Mouse (Mus musculus) limb, embryonic 11.5 days (tissue): Measurements from ENCODE around the gene Vnn1. TPM values are rescaled to one million over a fixed set of nuclear protein-coding genes. Genes with fewer than 3 reads are reported as not detected.
A peak's percentile ranks its signal among the peaks of the same experiment; 100 is the strongest.

Experiments
- ATAC-seq: fragments of 200-750 bp; cut with Nextera tagmentation; 2 replicates; pipeline ENCODE4 v1.8.0; 2017; ENCODE audit warnings: low read depth; ENCODE audit not compliant: insufficient number of reproducible peaks, low FRiP score, low TSS enrichment
- DNase-seq: peaks from one replicate; pipeline ENCODE4 v3.0.0-alpha.2; 2015; ENCODE audit warnings: low spot score
- H3K27ac ChIP-seq: fragments of 300-500 bp; sonication (generic); replicated peaks from 2 replicates; pipeline ENCODE4 v1.5.1; 2014; ENCODE audit warnings: low read depth, mild to moderate bottlenecking, low read length
- H3K27me3 ChIP-seq: fragments of 300-500 bp; sonication (generic); 2 replicates; pipeline ENCODE4 v1.6.1; 2014; ENCODE audit warnings: mild to moderate bottlenecking, low read length, mixed read lengths; ENCODE audit not compliant: control insufficient read depth, insufficient read depth
- H3K36me3 ChIP-seq: fragments of 300-500 bp; sonication (generic); 2 replicates; pipeline ENCODE4 v1.6.1; 2014; ENCODE audit warnings: mild to moderate bottlenecking, low read length, moderate library complexity, mixed read lengths; ENCODE audit not compliant: control insufficient read depth, insufficient read depth
- H3K4me1 ChIP-seq: fragments of 300-500 bp; sonication (generic); 2 replicates; pipeline ENCODE4 v1.6.1; 2014; ENCODE audit warnings: low read length, mixed read lengths; ENCODE audit not compliant: control insufficient read depth, insufficient read depth
- H3K4me2 ChIP-seq: fragments of 300-500 bp; sonication (generic); 2 replicates; pipeline ENCODE4 v1.6.1; 2014; ENCODE audit warnings: low read depth, mild to moderate bottlenecking, moderate library complexity; ENCODE audit not compliant: severe bottlenecking
- H3K4me3 ChIP-seq: fragments of 300-500 bp; sonication (generic); 2 replicates; pipeline ENCODE4 v1.5.1; 2014; ENCODE audit warnings: low read depth, low read length
- H3K9ac ChIP-seq: fragments of 300-500 bp; sonication (generic); 2 replicates; pipeline ENCODE4 v1.6.1; 2014; ENCODE audit warnings: mild to moderate bottlenecking, low read length
- H3K9me3 ChIP-seq: fragments of 300-500 bp; sonication (generic); 2 replicates; pipeline ENCODE4 v1.6.1; 2016; ENCODE audit warnings: low read length; ENCODE audit not compliant: control insufficient read depth
- WGBS: fragments of 180-500 bp; shearing (Covaris S2); extraction: QIAGEN DNeasy Blood & Tissue Kit; methylation state at CpG from one replicate; pipeline ENCODE4 v1.1.7; 2014; 5-methylcytosine and 5-hydroxymethylcytosine counted together
- polyA plus RNA-seq: library from polyadenylated mRNA; unstranded; fragments of >200 nt; fragmentation: Nextera tagmentation; extraction: Ambion mirVana; gene quantifications from 2 replicates; pipeline ENCODE4 v1.2.1, GENCODE M21; 2014

The Vnn1 gene
- polyA plus RNA-seq, 1 experiment from 2014 or later = 0.37 TPM

- 75% methylated on average over 7 of the region's 7 CpGs for WGBS
Measured at GRCm38 (mm10) chr10:23895376-23895775, 888 bp downstream of the Vnn1 start.

GRCm38 (mm10) chr10:23901119-23901518 lies 6.6 kb downstream of the Vnn1 start:
- no peak overlapping the region for H3K9ac ChIP-seq
- WGBS = 92% methylated on average over 3 of the region's 3 CpGs
- H3K36me3 ChIP-seq = no peaks in the 10 kb centered on the region
- DNase-seq (no peak), ATAC-seq (no peak)
- no peak overlapping the region for H3K4me3 ChIP-seq
- H3K9me3 ChIP-seq = no peaks in the 10 kb centered on the region
- no peak overlapping the region for H3K4me2 ChIP-seq
- H3K27me3 ChIP-seq = no peaks in the 10 kb centered on the region
- H3K27ac ChIP-seq = no peak overlapping the region
- H3K4me1 ChIP-seq = no peaks in the 10 kb centered on the region

More at GRCm38 (mm10) chr10:23895376-23895775, 888 bp downstream of the Vnn1 start:
- Histone ChIP-seq H3K4me1 (no peaks in the 10 kb centered on the region), H3K36me3 (no peaks in the 10 kb centered on the region), H3K27me3 (no peaks in the 10 kb centered on the region), H3K9ac (no peak overlapping the region), H3K9me3 (no peaks in the 10 kb centered on the region), H3K4me3 (no peak overlapping the region), H3K4me2 (peak overlapping the region; percentile 47; the same call in 1 of the 2 replicates), H3K27ac (no peak overlapping the region)
- DNase-seq (no peak), ATAC-seq (no peak)

DNA sequence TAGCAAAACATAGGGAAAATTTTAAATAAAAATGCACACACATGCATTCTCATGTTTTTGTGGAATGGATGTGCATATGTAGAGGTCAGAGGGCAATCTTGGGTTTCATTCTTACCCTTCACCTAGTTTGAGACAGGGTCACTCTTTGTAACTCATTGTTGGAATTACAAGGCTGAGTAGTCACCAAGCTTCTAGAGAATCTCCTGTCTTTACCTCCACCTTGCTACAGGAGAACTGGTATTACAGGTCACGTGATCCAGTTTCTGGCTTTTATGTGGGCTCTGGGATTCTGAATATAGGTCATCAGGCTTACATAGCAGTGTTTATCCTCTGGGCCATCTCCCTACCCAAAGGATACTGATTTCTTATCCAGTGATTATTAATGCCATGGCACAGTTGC lies 11.2 kb downstream of the Vnn1 start:
- no peaks in the 10 kb centered on the region for H3K36me3 ChIP-seq
- 94% methylated on average over 1 of the region's 1 CpGs for whole genome bisulfite sequencing
- H3K27me3 ChIP-seq = no peaks in the 10 kb centered on the region
- no peak overlapping the region for H3K27ac ChIP-seq
- H3K4me2 ChIP-seq = no peak overlapping the region
- DNase-seq (no peak), ATAC-seq (no peak)
- H3K9ac ChIP-seq = no peak overlapping the region
- H3K4me1 ChIP-seq = no peaks in the 10 kb centered on the region
- no peaks in the 10 kb centered on the region for H3K9me3 ChIP-seq
- no peak overlapping the region for H3K4me3 ChIP-seq

- Histone ChIP-seq H3K4me3 (no peak within 1 kb of the TSS), H3K27ac (no peak within 1 kb of the TSS), H3K4me1 (no peaks in the 10 kb centered on the region), H3K9ac (no peak within 1 kb of the TSS), H3K36me3 (no peaks in the 10 kb centered on the region), H3K27me3 (no peaks in the 10 kb centered on the region), H3K4me2 (no peak within 1 kb of the TSS), H3K9me3 (no peaks in the 10 kb centered on the region)
- ATAC-seq (no peak), DNase-seq (no peak)
- WGBS = 87% methylated on average over 4 of the region's 4 CpGs
Measured at GRCm38 (mm10) chr10:23920056-23920455, 25.6 kb downstream of the Vnn1 start, which contains the start of gene Taar1. Gene Taar1 (plus strand): TSS chr10:23920356.

GRCm38 (mm10) chr10:23922468-23922867 lies 28.0 kb downstream of the Vnn1 start:
- Histone ChIP-seq H3K27ac (no peak overlapping the region), H3K36me3 (no peaks in the 10 kb centered on the region), H3K9ac (no peak overlapping the region), H3K27me3 (no peaks in the 10 kb centered on the region), H3K4me2 (no peak overlapping the region), H3K4me1 (no peaks in the 10 kb centered on the region), H3K9me3 (no peaks in the 10 kb centered on the region), H3K4me3 (no peak overlapping the region)
- DNase-seq = no peak
- 70% methylated on average over 3 of the region's 3 CpGs for WGBS
- ATAC-seq = no peak

DNA sequence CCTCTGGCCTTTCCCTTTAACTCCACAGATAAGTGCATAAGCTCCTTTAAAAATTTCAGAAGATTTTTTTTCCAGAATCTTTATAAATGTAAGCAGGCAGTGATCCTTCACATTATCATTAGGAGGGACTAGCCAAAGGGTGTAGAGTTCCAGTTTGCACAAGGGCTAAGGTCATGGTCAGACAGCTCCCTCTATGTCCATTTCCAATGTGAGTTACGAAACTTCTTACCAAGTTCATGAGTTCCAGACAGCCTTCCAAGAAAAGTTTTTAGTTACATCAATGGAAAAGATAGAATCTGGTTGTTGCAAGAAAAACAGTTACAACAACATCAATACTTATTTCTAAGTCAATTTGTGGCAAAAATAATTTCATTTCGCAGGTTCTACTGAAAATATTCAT lies 29.5 kb downstream of the Vnn1 start:
- Histone ChIP-seq H3K27ac (no peak overlapping the region), H3K36me3 (no peaks in the 10 kb centered on the region), H3K4me3 (no peak overlapping the region), H3K4me2 (no peak overlapping the region), H3K4me1 (no peaks in the 10 kb centered on the region), H3K27me3 (no peaks in the 10 kb centered on the region), H3K9ac (no peak overlapping the region), H3K9me3 (no peaks in the 10 kb centered on the region)
- ATAC-seq (no peak), DNase-seq (no peak)
- WGBS = 81% methylated on average over 2 of the region's 2 CpGs

DNA sequence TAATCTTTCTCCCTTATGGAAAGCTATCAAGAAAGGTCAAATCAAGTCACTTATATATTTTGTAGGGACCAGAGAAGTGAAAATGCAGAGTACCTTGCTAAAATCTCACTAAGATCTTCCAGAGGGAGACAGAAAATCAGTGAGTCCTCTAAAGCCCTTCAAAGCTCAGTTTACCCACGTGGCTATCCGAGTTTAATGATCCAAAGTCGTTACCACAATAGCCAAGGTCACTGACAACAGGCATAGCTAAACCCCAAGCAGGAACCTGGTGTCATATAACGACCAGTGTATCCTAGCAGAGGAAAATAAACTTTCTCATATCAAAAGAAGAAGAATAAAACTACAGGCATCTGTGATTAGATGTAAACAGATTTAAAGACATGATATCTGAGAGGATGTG lies 43.1 kb downstream of the Vnn1 start:
- Histone ChIP-seq H3K27ac (no peak overlapping the region), H3K4me1 (no peaks in the 10 kb centered on the region), H3K27me3 (no peaks in the 10 kb centered on the region), H3K9ac (no peak overlapping the region), H3K4me2 (no peak overlapping the region), H3K9me3 (no peaks in the 10 kb centered on the region), H3K4me3 (no peak overlapping the region), H3K36me3 (no peaks in the 10 kb centered on the region)
- WGBS = 38% methylated on average over 4 of the region's 4 CpGs
- ATAC-seq (no peak), DNase-seq (no peak)

GRCm38 (mm10) chr10:23938312-23938711 lies 43.8 kb downstream of the Vnn1 start, which contains the start of gene Taar2:
Gene Taar2 (plus strand): TSS chr10:23938572.
- H3K27ac ChIP-seq = no peak within 1 kb of the TSS
- ATAC-seq (no peak), DNase-seq (no peak)
- 68% methylated on average over 6 of the region's 6 CpGs for WGBS
- no peak within 1 kb of the TSS for H3K4me2 ChIP-seq
- no peak within 1 kb of the TSS for H3K9ac ChIP-seq
- no peaks in the 10 kb centered on the region for H3K36me3 ChIP-seq
- no peaks in the 10 kb centered on the region for H3K27me3 ChIP-seq
- H3K4me3 ChIP-seq = no peak within 1 kb of the TSS
- H3K9me3 ChIP-seq = no peaks in the 10 kb centered on the region
- H3K4me1 ChIP-seq = no peaks in the 10 kb centered on the region

GRCm38 (mm10) chr10:23942465-23942864 lies 48.0 kb downstream of the Vnn1 start:
- H3K27me3 ChIP-seq = no peaks in the 10 kb centered on the region
- no peaks in the 10 kb centered on the region for H3K36me3 ChIP-seq
- ATAC-seq (no peak), DNase-seq (peak; percentile 30)
- H3K27ac ChIP-seq = no peak overlapping the region
- H3K4me2 ChIP-seq = no peak overlapping the region
- 79% methylated on average over 5 of the region's 5 CpGs for whole genome bisulfite sequencing
- H3K4me3 ChIP-seq = no peak overlapping the region
- no peak overlapping the region for H3K9ac ChIP-seq
- no peaks in the 10 kb centered on the region for H3K4me1 ChIP-seq
- H3K9me3 ChIP-seq = no peaks in the 10 kb centered on the region
